Mouse (Mus musculus) ES-E14 (cell line): ENCODE data around the gene C130074G19Rik. TPM values are rescaled to one million over a fixed set of nuclear protein-coding genes. Genes with fewer than 3 reads are reported as not detected.
A peak's percentile ranks its signal among the peaks of the same experiment; 100 is the strongest.

ENCODE experiments used
- DNase-seq: peaks from one replicate; pipeline ENCODE4 v3.0.0-alpha.2; 2013; ENCODE audit warnings: low read depth, low spot score
- H3K27ac ChIP-seq: 2 replicates; pipeline ENCODE4 v1.5.1; 2012; ENCODE audit warnings: low read depth, mild to moderate bottlenecking, low read length, moderate library complexity, mixed read lengths; ENCODE audit not compliant: poor library complexity, insufficient read depth, severe bottlenecking
- H3K36me3 ChIP-seq: 2 replicates; pipeline ENCODE4 v1.6.1; 2012; ENCODE audit warnings: mild to moderate bottlenecking, low read length, moderate library complexity, mixed read lengths; ENCODE audit not compliant: control insufficient read depth, poor library complexity, insufficient read depth, severe bottlenecking
- H3K4me1 ChIP-seq, 2 experiments: fragments of 150-350 bp in 1 of 2; sonication (generic) in 1 of 2; 2 replicates each; pipeline ENCODE4 v1.6.1; 2012; ENCODE audit warnings: low read length in 2 of 2, mild to moderate bottlenecking in 1 of 2, mixed read lengths in 1 of 2; ENCODE audit not compliant: control insufficient read depth in 2 of 2, insufficient read depth in 2 of 2, poor library complexity in 1 of 2
- H3K4me3 ChIP-seq, 2 experiments: fragments of 150-350 bp in 1 of 2; sonication (generic) in 1 of 2; 2 replicates each; pipeline ENCODE4 v1.5.1; 2012; ENCODE audit warnings: low read length in 2 of 2, low read depth in 1 of 2, mild to moderate bottlenecking in 1 of 2, mixed read lengths in 1 of 2; ENCODE audit not compliant: insufficient read depth in 1 of 2, poor library complexity in 1 of 2, severe bottlenecking in 1 of 2
- H3K9ac ChIP-seq: 2 replicates; pipeline ENCODE4 v1.6.1; 2012; ENCODE audit warnings: low read depth, mild to moderate bottlenecking, low read length, mixed read lengths; ENCODE audit not compliant: poor library complexity, insufficient read depth, severe bottlenecking
- H3K9me3 ChIP-seq: fragments of 150-350 bp; sonication (generic); 2 replicates; pipeline ENCODE4 v1.6.1; 2012; ENCODE audit warnings: low read depth, mild to moderate bottlenecking, low read length; ENCODE audit not compliant: control insufficient read depth, insufficient read depth
- CHD2 ChIP-seq: IDR thresholded peaks from 2 replicates; pipeline ENCODE4 v1.6.1; 2014; ENCODE audit warnings: mild to moderate bottlenecking, low read depth, low read length, inconsistent platforms
- HCFC1 ChIP-seq: IDR thresholded peaks from 2 replicates; pipeline ENCODE4 v1.6.1; 2012; ENCODE audit warnings: low read length, inconsistent platforms, borderline replicate concordance; ENCODE audit not compliant: insufficient read depth
- MAFK ChIP-seq: IDR thresholded peaks from 2 replicates; pipeline ENCODE4 v1.6.1; 2014; ENCODE audit warnings: mild to moderate bottlenecking, low read depth, low read length, inconsistent platforms; ENCODE audit not compliant: insufficient read depth
- ZC3H11A ChIP-seq: IDR thresholded peaks from 2 replicates; pipeline ENCODE4 v1.6.1; 2012; ENCODE audit warnings: low read depth, mild to moderate bottlenecking, inconsistent platforms, low read length, borderline replicate concordance
- ZNF384 ChIP-seq: IDR thresholded peaks from 2 replicates; pipeline ENCODE4 v1.6.1; 2012; ENCODE audit warnings: low read depth, low read length, inconsistent platforms
- in situ Hi-C, 2 experiments: fragments of 600-800 bp; cut with MboI; formaldehyde crosslinking; loops; one replicate each; pipeline ENCODE4 v1.15.1; 2025; ENCODE audit warnings: low sequenced_read_pairs in 2 of 2, inconsistent platforms in 1 of 2; ENCODE audit not compliant: unreplicated experiment in 2 of 2
- total RNA-seq: library from RNA; depleted of rRNA; stranded (reverse); fragments of 300-350 nt; gene quantifications from 2 replicates; pipeline ENCODE4 v1.2.3, GENCODE M21; 2012

The C130074G19Rik gene
- total RNA-seq, 1 experiment: 1.6 TPM

DNA sequence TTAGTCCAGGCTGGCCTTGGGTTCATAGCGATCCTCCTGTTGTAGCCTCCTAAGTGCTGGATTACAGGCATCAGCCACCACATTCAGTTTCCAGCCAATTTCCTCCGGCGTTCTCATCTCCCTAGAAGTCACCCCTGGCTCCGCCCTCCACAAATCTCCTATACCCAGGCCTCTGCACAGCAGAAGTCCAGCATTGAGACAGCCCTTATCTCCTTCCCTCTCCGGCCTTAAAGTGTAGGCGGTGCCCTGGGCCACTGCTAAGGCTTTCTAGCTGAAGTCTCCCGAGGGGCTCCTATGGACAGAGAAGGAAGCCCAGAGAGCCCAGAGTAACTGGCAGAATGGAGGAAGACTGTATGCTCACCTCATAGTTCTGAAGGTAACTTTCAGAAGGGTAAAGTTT, 49.5 kb downstream of the C130074G19Rik start:
- DNase-seq: no peak
- Histone ChIP-seq H3K4me1 (peaks cover 0 to 6% of the 10 kb centered on the region in 2 experiments; a peak in 2 of 4 replicates), H3K27ac (no peak overlapping the region), H3K9me3 (no peaks in the 10 kb centered on the region), H3K4me3 (no peak overlapping the region), H3K36me3 (peaks cover 2% of the 10 kb centered on the region; the same call in 1 of the 2 replicates), H3K9ac (no peak overlapping the region)
- in situ Hi-C loops: no loop called here
- no peak for TF ChIP-seq ZC3H11A
- TF ChIP-seq MAFK: no peak
- no peak for TF ChIP-seq CHD2
- no peak for TF ChIP-seq ZNF384
- TF ChIP-seq HCFC1: no peak

GRCm38 (mm10) chr1:184832211-184832610, 50.8 kb downstream of the C130074G19Rik start:
- H3K9ac ChIP-seq: no peak overlapping the region
- H3K9me3 ChIP-seq: no peaks in the 10 kb centered on the region
- in situ Hi-C loops: no loop called here
- H3K27ac ChIP-seq: no peak overlapping the region
- no peak overlapping the region for H3K4me3 ChIP-seq
- H3K4me1 ChIP-seq: peaks cover 0 to 8% of the 10 kb centered on the region in 2 experiments; a peak in 2 of 4 replicates
- TF ChIP-seq MAFK (no peak), HCFC1 (no peak), ZC3H11A (no peak), CHD2 (no peak), ZNF384 (no peak)
- DNase-seq: peak; percentile 77
- peaks cover 2% of the 10 kb centered on the region; the same call in 1 of the 2 replicates for H3K36me3 ChIP-seq

GRCm38 (mm10) chr1:184829897-184830296, 53.1 kb downstream of the C130074G19Rik start:
- Histone ChIP-seq H3K4me3 (no peak overlapping the region), H3K4me1 (peaks cover 0 to 3% of the 10 kb centered on the region in 2 experiments; a peak in 1 of 4 replicates), H3K27ac (no peak overlapping the region), H3K9ac (no peak overlapping the region), H3K36me3 (peaks cover 2% of the 10 kb centered on the region; the same call in 1 of the 2 replicates), H3K9me3 (no peaks in the 10 kb centered on the region)
- in situ Hi-C loops: no loop called here
- TF ChIP-seq ZC3H11A: no peak
- no peak for TF ChIP-seq HCFC1
- TF ChIP-seq MAFK: no peak
- TF ChIP-seq CHD2: no peak
- TF ChIP-seq ZNF384: no peak
- peak; percentile 43 for DNase-seq

- DNase-seq: peak; percentile 58
- Histone ChIP-seq H3K4me1 (peaks cover 0 to 3% of the 10 kb centered on the region in 2 experiments; a peak in 2 of 4 replicates), H3K36me3 (no peaks in the 10 kb centered on the region; the same call in 1 of the 2 replicates), H3K4me3 (peak overlapping the region in 1 of 2 experiments; percentile 54; a peak in 2 of 4 replicates), H3K9ac (0 out of 2 replicates have a peak overlapping the region, but pooled peaks have one; percentile 13), H3K9me3 (no peaks in the 10 kb centered on the region), H3K27ac (no peak overlapping the region)
- in situ Hi-C loops: no loop called here
- TF ChIP-seq MAFK (no peak), HCFC1 (no peak), CHD2 (no peak), ZC3H11A (no peak), ZNF384 (no peak)
These were observed 55.8 kb downstream of the C130074G19Rik start for GRCm38 (mm10) chr1:184827175-184827701.
